Mouse (Mus musculus) kidney, adult 2 months (tissue): ENCODE measurements at regions not wholly inside any gene's neighbourhood (a gene's known extent, or its start where the extent isn't known, plus 50 kb on each side); places are given as distances from the start of the nearest gene placed in this dataset.

Source experiments
- CTCF ChIP-seq: fragments of 200-500 bp; conservative IDR thresholded peaks from 2 replicates; pipeline ENCODE4 v1.5.1; 2011; ENCODE audit warnings: low read depth, mild to moderate bottlenecking, control low read depth, low read length, moderate library complexity, mixed read lengths; ENCODE audit not compliant: insufficient read depth, insufficient read length
- POLR2A ChIP-seq: fragments of 200-500 bp; IDR thresholded peaks from one replicate; pipeline ENCODE4 v1.6.1; 2011; ENCODE audit warnings: low read depth, low read length, control low read depth

- TF ChIP-seq CTCF (no peak), POLR2A (no peak)
Measured at GRCm38 (mm10) chr12:110020541-110021470, 258.1 kb upstream of the Dio3 start.
